Mouse (Mus musculus) midbrain, postnatal 0 days (tissue): Measurements from ENCODE around the gene Otop2. TPM values are rescaled to one million over a fixed set of nuclear protein-coding genes. Genes with fewer than 3 reads are reported as not detected.

ENCODE experiments used
- ATAC-seq: fragments of 200-750 bp; cut with Nextera tagmentation; 2 replicates; pipeline ENCODE4 v1.8.0; 2017; ENCODE audit warnings: moderate number of reproducible peaks, mild to moderate bottlenecking, moderate TSS enrichment, moderate library complexity; ENCODE audit not compliant: low FRiP score
- DNase-seq: peaks from one replicate; pipeline ENCODE4 v3.0.0-alpha.2; 2015; ENCODE audit warnings: low spot score
- H3K27ac ChIP-seq: fragments of 300-500 bp; sonication (generic); 2 replicates; pipeline ENCODE4 v1.5.1; 2014; ENCODE audit warnings: low read depth, mild to moderate bottlenecking, low read length, mixed read lengths
- H3K27me3 ChIP-seq: fragments of 300-500 bp; sonication (generic); 2 replicates; pipeline ENCODE4 v1.6.1; 2014; ENCODE audit warnings: low read length, control low read depth, mixed read lengths; ENCODE audit not compliant: insufficient read depth
- H3K36me3 ChIP-seq: fragments of 300-500 bp; sonication (generic); 2 replicates; pipeline ENCODE4 v1.6.1; 2014; ENCODE audit warnings: low read length, control low read depth, mixed read lengths; ENCODE audit not compliant: insufficient read depth
- H3K4me1 ChIP-seq: fragments of 300-500 bp; sonication (generic); 2 replicates; pipeline ENCODE4 v1.6.1; 2014; ENCODE audit warnings: mild to moderate bottlenecking, control low read depth, antibody characterized with exemption, low read length, mixed read lengths; ENCODE audit not compliant: insufficient read depth
- H3K4me2 ChIP-seq: fragments of 300-500 bp; sonication (generic); 2 replicates; pipeline ENCODE4 v1.6.1; 2014; ENCODE audit warnings: low read depth, mild to moderate bottlenecking, low read length, mixed read lengths; ENCODE audit not compliant: poor library complexity, severe bottlenecking
- H3K4me3 ChIP-seq: fragments of 300-500 bp; sonication (generic); 2 replicates; pipeline ENCODE4 v1.5.1; 2014; ENCODE audit warnings: low read depth, mild to moderate bottlenecking, low read length, moderate library complexity
- H3K9ac ChIP-seq: fragments of 300-500 bp; sonication (generic); replicated peaks from 2 replicates; pipeline ENCODE4 v1.6.1; 2014; ENCODE audit warnings: mild to moderate bottlenecking, low read length, moderate library complexity, mixed read lengths; ENCODE audit not compliant: poor library complexity, severe bottlenecking
- H3K9me3 ChIP-seq: fragments of 300-500 bp; sonication (generic); 2 replicates; pipeline ENCODE4 v1.6.1; 2016; ENCODE audit warnings: low read length, control low read depth
- CTCF ChIP-seq: IDR thresholded peaks from 2 replicates; pipeline ENCODE4 v1.5.1; 2016; ENCODE audit warnings: antibody characterized with exemption, mild to moderate bottlenecking
- WGBS: fragments of 180-500 bp; shearing (Covaris S2); extraction: QIAGEN DNeasy Blood & Tissue Kit; methylation state at CpG from one replicate; pipeline ENCODE4 v1.1.7; 2014; 5-methylcytosine and 5-hydroxymethylcytosine counted together
- polyA plus RNA-seq: library from polyadenylated mRNA; unstranded; fragments of >200 nt; fragmentation: Nextera tagmentation; extraction: Ambion mirVana; gene quantifications from 2 replicates; pipeline ENCODE4 v1.2.1, GENCODE M21; 2015
- total RNA-seq: library from RNA; depleted of rRNA; stranded (reverse); fragments of >200 nt; gene quantifications from 2 replicates; pipeline ENCODE4 v1.2.3, GENCODE M21; 2014

The Otop2 gene
- total and polyA plus RNA-seq, 2 experiments from 2014 or later = 0.05 to 0.15 TPM

- peak; percentile 74 for TF ChIP-seq CTCF
Observed at GRCm38 (mm10) chr11:115297214-115297826, 9.6 kb upstream of the Otop2 start, which contains the start of gene Fads6. Gene Fads6, minus strand, starts transcription at chr11:115297663.

GRCm38 (mm10) chr11:115298160-115298559 lies 8.8 kb upstream of the Otop2 start:
- no peak overlapping the region for H3K27ac ChIP-seq
- H3K4me1 ChIP-seq = no peaks in the 10 kb centered on the region
- H3K36me3 ChIP-seq = no peaks in the 10 kb centered on the region
- ATAC-seq = no peak
- 68% methylated on average over 8 of the region's 8 CpGs for WGBS
- no peak overlapping the region for H3K4me2 ChIP-seq
- no peak for DNase-seq
- no peaks in the 10 kb centered on the region for H3K27me3 ChIP-seq
- no peak for TF ChIP-seq CTCF
- H3K4me3 ChIP-seq = peak overlapping the region; percentile 54; the same call in 1 of the 2 replicates
- H3K9me3 ChIP-seq = no peaks in the 10 kb centered on the region
- H3K9ac ChIP-seq = no peak overlapping the region

More at GRCm38 (mm10) chr11:115297214-115297826, 9.6 kb upstream of the Otop2 start, which contains the start of gene Fads6:
- H3K4me2 ChIP-seq = peak within 1 kb of the TSS; percentile 87
- peak within 1 kb of the TSS; percentile 57 for H3K27ac ChIP-seq
- peak; percentile 73 for DNase-seq
- peak; percentile 85 for ATAC-seq
- peak within 1 kb of the TSS; percentile 70 for H3K9ac ChIP-seq
- no peaks in the 10 kb centered on the region for H3K36me3 ChIP-seq
- no peaks in the 10 kb centered on the region for H3K27me3 ChIP-seq
- no peaks in the 10 kb centered on the region for H3K4me1 ChIP-seq
- under 1% methylated on average over 42 of the region's 44 CpGs for WGBS
- H3K9me3 ChIP-seq = no peaks in the 10 kb centered on the region
- peak within 1 kb of the TSS; percentile 54 for H3K4me3 ChIP-seq

GRCm38 (mm10) chr11:115300745-115301144 lies 6.2 kb upstream of the Otop2 start:
- H3K9ac ChIP-seq = no peak overlapping the region
- ATAC-seq (no peak), DNase-seq (no peak)
- H3K9me3 ChIP-seq = no peaks in the 10 kb centered on the region
- H3K4me2 ChIP-seq = no peak overlapping the region
- 85% methylated on average over 4 of the region's 4 CpGs for WGBS
- H3K27me3 ChIP-seq = no peaks in the 10 kb centered on the region
- H3K27ac ChIP-seq = no peak overlapping the region
- no peak for TF ChIP-seq CTCF
- no peaks in the 10 kb centered on the region for H3K36me3 ChIP-seq
- H3K4me3 ChIP-seq = no peak overlapping the region
- H3K4me1 ChIP-seq = no peaks in the 10 kb centered on the region

GRCm38 (mm10) chr11:115301351-115301750 lies 5.6 kb upstream of the Otop2 start:
- DNase-seq (no peak), ATAC-seq (no peak)
- Histone ChIP-seq H3K36me3 (no peaks in the 10 kb centered on the region), H3K4me3 (no peak overlapping the region), H3K9ac (no peak overlapping the region), H3K9me3 (no peaks in the 10 kb centered on the region), H3K27ac (no peak overlapping the region), H3K27me3 (no peaks in the 10 kb centered on the region), H3K4me1 (no peaks in the 10 kb centered on the region), H3K4me2 (no peak overlapping the region)
- WGBS = 86% methylated on average over 2 of the region's 2 CpGs
- no peak for TF ChIP-seq CTCF

- WGBS = 82% methylated on average over 8 of the region's 8 CpGs
- no peak for TF ChIP-seq CTCF
Observed at GRCm38 (mm10) chr11:115303167-115303566, 3.8 kb upstream of the Otop2 start.

GRCm38 (mm10) chr11:115308781-115309180 lies 1.8 kb downstream of the Otop2 start:
- no peak for TF ChIP-seq CTCF
- Histone ChIP-seq H3K27me3 (0 out of 2 replicates have a peak, but pooled peaks cover 4% of the 10 kb centered on the region), H3K4me2 (no peak overlapping the region), H3K9me3 (no peaks in the 10 kb centered on the region), H3K36me3 (no peaks in the 10 kb centered on the region), H3K4me1 (no peaks in the 10 kb centered on the region), H3K27ac (no peak overlapping the region), H3K9ac (no peak overlapping the region), H3K4me3 (no peak overlapping the region)
- DNase-seq (no peak), ATAC-seq (no peak)
- WGBS = 74% methylated on average over 1 of the region's 1 CpGs

More at GRCm38 (mm10) chr11:115303167-115303566, 3.8 kb upstream of the Otop2 start:
- Histone ChIP-seq H3K27me3 (no peaks in the 10 kb centered on the region), H3K27ac (no peak overlapping the region), H3K36me3 (no peaks in the 10 kb centered on the region), H3K4me3 (no peak overlapping the region), H3K4me1 (no peaks in the 10 kb centered on the region), H3K9me3 (no peaks in the 10 kb centered on the region), H3K4me2 (no peak overlapping the region), H3K9ac (no peak overlapping the region)
- ATAC-seq (no peak), DNase-seq (no peak)
